Mouse (Mus musculus) ovary, adult 18-20 months (tissue): Measurements from ENCODE around the gene Fbn1.
A peak's percentile ranks its signal among the peaks of the same experiment; 100 is the strongest.

Source experiments
- DNase-seq: peaks from one replicate; pipeline ENCODE4 v3.0.0; 2022; ENCODE audit warnings: low spot score, mixed read lengths

The Fbn1 gene

DNA sequence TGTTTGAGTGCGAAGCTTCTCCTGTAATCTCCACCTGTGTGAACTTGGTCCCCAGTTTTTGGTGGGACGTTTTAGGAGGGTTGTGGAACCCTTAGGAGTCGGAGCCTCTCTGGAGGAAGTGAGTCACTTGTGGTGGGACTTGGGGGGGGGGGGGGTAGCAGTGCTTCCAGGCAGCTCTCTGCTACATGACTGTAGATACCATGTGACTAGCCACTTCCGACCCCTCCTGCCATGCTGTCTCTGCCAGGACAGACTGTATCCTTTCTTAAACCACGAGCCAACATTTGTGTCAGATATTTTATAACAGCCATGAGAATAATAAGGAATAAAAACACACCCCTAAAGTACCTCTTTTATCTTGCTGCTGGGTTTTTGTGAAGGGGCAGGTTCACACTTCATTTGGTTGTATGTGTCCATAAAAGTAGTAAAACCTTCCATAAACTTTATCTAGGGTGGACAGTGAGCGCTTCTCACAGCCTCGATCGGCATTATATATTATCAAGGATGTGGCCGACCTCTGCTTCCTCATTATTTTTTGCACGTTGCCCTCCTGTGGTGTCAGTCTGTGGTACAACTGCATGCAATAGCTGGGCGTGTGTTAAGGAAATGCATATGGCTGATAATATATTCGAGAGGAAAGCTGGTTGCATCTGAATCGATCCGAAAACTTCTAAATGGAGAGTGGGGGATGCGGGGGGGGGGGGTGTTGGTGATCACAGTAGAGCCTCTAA is 51.6 kb downstream of the Fbn1 start:
- DNase-seq, result no peak

DNA sequence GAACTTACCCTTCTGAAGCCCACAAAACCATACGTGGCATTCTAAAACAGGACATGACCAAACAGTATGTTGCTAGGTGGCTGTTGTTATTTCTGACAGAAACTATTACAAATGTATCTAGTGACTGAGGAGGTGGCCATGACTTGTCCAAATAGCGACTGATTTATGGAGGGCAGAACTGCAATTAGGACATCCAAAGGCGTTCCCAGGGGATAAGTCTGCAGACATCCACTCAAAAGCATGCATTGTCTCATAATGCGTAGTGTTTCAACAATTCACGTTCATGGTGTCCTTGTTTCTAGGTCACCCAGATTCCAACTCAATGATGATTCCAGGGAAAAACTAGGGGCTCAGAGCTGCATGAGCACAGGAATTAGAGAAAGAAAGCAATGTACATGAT is 53.0 kb downstream of the Fbn1 start:
- DNase-seq, result peak; percentile 18

DNA sequence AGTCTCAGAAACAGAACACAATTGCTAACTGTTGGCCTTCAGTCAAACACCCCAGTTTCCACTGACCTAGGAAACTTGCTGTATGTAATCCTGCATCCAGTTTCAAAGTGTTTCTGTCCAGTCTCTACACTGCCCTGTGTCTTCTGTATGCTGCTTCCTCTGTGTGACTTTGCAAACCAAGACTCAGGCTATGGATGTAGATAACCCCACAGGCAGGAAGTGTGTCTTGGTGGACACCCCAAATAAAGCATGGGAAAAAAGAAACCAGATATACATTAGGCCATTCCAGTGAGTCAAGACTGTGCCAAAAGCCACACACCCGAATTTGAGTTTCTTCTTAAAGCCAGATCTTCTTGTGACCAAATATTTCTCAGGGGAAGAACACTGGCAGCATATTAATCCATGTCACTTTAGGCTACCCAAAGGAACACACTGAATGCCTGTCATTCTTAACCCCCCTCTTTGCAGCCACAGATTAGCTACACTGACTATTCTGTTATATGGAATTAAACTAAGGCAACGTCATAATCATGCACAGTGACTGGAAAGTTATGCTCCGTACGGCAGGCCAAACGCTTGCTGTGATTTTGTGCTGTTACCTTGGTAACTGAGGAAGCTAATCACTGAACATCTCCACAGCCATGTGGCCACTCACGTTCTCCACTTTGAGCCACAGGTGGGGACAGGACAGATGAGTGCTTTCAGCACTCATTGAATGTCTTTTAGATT is 55.3 kb downstream of the Fbn1 start:
- DNase-seq, result no peak

DNA sequence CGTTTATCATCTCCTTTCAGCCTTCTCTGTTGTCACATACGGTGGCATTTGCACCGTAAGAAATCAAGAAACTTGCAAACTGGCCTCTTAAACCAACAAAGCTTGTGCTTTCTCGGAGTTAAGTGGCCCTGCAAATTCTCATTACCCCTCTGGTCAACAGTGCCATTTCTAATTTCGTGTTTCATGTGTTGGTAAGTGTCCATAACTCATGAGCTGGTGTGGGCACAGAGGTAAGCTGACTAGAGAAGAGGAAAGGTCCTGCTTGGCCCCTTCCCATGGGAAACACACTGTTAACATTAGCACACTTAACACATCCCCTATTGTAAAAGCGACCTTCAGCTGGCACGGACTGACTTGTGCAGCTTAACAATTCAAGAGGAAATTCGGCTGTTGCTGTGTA is 58.4 kb downstream of the Fbn1 start:
- DNase-seq, result no peak

DNA sequence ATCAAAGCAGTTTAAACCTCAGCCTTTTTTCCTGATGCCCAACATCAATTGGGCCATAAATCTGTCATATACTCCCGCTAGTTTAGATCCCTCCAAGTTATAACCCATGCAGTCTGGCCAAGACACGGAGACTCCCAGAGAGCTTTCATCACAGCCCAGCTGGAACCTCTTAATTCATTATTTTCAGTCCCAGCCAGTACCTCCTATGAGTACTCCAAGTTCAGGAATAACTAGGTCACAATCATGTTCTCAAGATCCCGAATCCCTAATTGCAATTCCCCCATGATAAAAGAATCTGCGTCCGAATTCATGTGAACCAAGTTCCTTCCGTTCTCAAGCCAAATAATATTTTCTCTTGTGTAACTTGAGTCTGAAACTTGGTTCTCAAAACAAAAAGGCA is 58.9 kb downstream of the Fbn1 start:
- DNase-seq, result no peak

DNA sequence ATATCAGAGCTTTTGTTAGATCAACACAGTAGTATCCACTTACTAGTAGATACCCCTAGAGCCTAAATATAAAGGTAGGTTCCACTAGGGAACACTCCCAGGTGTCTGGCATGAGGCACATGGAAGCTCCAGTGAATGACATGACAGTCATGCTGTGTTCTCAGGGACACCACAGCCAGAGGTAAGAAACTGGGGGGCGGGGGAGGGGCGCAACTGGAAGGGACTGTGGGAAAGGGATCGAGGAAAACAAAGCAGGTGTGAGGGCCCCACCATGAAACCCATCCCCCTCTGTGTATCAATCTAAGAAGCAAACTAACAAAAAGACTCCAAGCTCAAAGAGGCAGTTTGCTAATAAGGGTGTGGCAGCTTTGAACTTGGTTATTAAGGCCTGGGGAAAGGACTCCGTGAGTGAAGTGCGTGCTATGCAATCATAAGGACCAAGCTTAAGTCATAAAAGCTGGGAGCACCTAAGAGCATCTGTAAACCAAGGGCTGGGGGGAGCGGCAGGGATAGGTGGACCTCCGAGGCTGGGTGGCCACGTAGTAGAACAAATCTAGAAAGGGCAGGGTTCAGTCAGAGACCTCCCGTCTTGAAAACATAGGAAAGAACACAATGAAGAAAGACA is 60.4 kb downstream of the Fbn1 start:
- DNase-seq, result no peak

DNA sequence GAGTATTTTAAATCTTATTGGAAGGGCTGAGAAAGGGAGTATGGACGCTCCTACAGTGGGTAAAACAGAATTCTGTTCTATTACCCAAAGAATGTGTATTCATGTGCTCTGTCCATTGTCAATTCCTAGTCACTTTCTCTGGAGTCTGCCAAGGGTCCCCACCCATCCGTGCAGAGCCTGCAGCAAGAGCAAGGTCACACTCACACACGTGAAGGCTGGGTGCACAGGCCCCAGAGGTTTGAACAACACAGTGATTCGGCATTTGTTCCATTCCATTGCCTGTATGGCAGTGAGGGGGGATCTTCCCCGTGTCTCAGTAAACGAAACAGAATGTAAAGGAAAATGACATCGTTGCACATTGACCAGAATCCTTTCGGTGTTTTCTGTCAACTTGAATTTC is 69.4 kb downstream of the Fbn1 start:
- no peak for DNase-seq

DNA sequence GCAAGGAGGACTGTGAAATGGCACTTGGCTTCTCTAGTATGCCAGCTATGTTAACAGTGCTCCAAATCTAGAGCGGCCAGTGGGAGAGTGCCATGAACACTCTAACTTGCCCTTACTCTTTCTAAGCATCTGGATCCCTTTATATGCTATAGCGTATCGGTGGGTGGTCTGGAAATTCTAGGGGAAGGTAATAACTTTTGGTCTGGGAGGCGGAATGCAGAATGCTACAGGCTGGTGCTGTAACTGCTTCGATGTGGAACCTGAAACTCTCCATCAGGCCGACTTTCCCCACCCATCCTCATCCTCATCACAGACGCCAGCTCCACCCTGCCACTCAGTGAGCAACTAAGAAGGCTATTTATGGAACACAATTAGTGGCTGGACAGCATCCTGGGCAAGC is 71.6 kb downstream of the Fbn1 start:
- DNase-seq, result no peak

DNA sequence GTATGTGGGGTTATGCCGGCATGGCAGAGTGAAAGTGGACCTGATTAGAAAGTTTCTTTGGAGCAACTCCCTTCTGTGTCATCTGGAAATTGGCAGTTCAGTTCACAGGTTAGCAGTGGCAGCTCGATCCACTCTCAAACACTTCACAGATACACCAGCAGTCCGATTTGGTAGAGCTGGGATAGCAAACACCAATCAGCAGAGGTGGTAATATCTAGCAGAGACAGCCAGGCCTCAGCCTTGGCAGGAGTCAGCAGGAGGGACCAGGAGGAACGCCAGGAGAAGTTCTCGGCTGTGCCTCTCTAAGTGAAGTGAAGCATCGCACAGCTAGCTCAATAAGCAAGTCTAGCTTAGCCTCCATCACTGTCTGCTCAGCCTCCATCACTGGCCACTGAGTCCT is 74.3 kb downstream of the Fbn1 start:
- DNase-seq, result no peak

DNA sequence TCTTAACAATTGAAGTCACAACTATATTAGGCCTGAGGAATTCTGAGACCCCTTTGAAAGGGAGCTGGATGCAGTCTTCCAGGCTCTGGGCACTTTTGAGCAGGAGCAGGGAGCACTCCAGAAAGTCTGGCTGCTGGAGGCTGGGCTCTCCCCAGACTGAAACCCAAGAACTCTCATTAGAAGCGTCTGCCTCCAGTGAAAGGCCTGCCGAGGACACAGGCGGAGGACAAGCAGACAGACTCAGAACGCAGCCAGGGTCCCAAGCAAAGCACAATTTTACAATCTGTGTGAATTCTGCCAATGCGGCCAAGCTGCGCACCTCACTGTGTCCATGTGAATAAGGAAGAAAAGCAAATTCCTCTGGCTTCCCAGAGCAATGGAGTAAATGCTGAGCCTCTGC is 76.3 kb downstream of the Fbn1 start:
- no peak for DNase-seq

DNA sequence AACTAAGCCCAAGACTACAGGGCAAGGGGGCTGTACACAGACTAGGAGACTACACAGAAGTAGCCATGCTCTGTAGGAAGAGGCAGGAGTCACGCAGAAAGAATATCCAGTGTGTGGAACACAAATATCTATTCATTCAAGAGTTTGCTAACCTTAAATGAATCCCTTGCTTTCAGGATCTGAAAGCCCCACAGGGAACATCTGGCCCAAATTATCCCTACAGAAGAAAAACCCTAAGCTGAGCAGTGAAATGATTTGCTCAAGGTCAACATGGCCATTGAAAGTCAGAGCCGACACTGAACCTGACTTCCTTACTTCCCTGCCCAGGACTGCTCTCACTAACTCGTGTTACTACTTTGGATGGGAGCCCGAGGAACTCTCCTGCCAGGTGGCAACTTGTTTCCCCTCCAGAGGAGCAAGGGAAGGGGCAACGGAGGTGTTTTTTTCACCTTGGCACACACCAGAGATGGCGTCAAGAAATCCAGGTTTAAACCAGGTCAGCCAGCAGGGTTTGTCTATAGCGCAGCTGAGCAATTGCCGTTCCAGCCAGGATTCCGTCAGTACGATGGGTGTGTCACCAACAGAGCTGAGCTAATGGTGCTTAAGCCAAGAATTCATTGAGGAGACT is 78.9 kb downstream of the Fbn1 start:
- no peak for DNase-seq

DNA sequence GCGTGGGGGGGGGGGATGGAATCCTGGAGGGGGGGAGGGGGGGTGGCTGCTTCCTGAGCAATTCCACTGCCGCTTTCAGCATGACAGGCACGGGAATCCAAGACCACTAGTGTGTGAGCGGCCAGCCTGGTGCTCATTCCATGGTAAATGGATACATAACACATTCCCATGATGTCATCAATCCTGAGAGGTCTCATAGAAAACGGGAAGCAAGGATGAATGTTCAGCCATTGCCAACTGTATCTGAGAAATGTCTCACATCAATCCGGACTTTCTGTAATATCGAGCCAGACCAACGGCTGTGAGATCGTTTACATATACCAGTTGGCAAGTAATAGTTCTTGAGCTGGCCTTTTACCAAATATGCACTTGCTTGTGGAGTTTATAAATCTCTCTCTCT is 87.2 kb downstream of the Fbn1 start:
- DNase-seq, result no peak

DNA sequence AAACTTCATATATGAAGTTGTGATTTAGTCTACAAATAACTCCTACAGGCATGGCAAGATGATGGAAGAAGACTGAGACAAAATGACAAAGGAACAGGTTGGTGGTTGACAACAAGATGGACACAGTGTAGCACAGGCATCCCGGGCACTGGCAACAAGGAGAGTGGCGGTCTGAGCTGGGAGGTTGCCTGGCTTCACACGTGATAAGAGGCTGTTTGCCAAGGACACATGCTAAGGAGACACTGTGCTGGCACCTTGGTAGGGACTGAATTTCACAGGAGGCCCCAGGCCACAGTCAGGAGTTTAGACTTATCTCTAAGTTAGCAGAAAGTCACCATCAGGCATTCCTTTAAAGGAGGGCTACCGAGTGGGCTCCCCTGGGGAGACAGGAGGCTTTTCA is 88.1 kb downstream of the Fbn1 start:
- DNase-seq, result no peak

DNA sequence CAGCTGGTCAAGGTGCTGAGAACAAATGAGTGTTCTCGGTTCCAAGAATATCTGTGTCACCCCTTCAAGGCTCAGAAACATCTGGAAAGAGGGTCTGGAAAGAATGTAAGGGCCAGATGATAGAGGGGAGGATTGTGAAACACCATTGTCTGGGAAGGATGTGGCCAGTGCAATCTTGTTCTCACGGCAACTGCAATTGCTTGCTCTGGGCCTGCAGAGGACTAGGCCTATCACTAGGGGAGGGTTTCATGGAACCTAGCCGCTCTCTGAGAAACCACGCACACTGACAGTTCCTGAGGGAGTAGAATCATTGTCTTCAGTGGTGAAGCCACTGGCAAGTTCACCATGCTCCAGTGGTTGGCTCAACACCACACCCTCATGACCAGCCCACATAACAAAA is 89.2 kb downstream of the Fbn1 start:
- no peak for DNase-seq

DNA sequence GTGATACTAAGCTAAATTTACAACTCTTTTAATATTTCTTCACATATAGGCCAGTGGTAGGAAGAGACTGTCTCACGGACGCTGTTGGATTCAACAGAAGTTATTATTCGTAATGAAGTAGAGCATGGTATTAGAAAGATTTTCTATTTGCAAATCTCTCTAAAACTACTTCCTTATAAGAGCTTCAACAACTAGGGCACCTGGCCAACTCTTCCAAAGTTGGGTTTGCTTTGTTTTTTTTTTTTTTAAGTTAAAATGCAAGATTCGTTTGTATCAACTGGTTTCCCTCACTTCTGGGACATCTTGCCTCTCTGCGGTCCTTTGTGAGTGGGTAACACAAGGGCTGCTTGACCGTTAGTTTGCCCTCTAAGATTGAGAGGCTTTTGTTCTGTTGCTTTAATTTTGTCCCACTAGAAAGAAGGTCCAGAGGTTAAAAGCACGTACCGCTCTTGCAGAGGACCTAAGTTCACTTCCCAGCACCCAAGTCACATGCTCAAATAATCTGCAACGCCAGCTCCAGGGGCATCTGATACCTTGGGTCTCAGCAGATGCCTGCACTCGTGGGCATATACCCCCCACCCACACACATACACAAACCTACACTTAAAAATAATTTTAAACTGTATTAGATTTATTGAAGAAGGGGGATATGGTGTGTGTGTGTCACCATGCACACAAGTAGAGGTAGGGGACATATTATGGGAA is 91.1 kb downstream of the Fbn1 start:
- no peak for DNase-seq

DNA sequence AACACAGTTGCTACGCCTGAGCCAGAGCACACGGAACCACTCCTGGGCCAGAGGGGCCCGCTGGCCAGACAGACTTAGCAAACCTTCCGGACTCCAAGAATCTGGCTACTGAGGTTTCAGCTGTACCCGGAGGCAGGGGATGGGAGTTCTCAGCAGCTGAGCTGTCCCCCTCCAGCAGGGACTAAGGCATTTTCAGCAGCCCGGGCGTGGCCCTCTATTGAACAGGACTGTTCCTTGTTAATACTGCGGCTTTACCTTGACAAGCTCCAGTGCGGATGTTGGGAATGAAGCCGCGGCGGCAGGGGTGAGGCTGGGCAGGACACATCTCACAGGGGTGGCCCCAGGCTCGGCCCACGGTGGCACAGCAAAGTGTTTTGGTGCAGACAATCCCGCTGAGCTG is 95.4 kb downstream of the Fbn1 start:
- DNase-seq, result no peak

DNA sequence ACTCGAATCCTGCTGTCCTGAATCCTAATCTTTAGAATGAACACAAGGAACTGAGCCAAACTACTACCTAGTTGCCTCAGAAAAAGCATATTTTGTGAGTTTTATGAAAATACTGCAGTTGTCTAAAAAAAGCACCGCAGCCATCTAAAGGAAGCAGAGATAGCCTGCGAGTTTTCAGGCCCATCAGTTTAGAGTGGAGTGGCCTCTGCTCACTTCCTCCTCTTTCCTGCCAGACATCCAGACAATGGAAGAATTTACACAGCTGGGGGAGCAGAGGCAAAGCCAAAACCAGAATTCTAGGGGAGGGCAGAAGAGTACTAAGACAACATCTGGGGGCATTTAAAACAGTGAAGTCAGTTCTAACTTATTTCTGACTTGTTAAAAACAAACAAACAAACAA is 96.0 kb downstream of the Fbn1 start:
- DNase-seq, result no peak

DNA sequence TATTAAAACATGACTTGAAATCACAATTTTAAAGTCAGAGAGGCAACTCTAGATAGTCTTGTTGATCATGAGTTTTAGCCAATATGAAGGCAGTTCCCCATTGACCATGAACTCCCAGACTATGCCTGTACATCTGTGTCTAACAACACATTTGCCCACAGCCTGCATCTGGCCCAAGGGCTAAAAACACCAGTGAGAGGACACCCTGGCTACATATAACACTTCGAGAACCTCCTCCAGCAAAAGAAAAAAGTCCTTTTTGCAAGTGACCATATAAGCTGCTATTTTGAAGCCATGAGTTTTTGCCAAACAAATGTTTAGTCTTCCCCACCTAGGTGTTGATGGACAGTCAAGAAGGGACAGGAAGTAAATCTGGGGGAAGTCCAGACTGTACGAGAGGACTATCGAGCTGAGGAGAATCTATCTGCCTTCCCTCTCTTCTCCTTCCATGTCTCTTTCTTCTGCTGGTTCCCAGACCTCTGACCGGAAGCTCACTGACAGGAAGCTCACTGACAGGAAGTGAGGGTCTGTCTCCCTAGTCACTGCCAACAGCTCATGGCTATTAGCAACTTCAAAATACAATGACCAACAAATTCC is 103.2 kb downstream of the Fbn1 start:
- no peak for DNase-seq

DNA sequence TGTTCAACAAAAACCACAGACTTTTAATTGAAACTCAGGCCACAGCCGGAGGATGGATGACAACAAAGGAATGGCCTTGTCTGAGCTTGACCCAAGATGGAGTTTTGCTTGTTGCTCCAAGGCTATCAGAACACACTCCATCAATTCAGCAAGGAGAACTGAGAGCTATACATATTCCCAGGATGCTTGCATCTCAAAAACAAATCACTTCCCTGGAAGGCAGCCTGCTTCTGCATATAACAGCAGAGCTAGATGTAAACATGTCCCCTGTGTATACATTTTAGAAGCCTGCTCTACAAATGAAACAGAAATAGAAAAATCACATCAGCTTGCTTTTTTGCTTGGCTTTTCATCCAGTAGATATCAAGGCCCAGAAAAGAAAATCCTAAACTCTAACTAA is 105.5 kb downstream of the Fbn1 start:
- no peak for DNase-seq

DNA sequence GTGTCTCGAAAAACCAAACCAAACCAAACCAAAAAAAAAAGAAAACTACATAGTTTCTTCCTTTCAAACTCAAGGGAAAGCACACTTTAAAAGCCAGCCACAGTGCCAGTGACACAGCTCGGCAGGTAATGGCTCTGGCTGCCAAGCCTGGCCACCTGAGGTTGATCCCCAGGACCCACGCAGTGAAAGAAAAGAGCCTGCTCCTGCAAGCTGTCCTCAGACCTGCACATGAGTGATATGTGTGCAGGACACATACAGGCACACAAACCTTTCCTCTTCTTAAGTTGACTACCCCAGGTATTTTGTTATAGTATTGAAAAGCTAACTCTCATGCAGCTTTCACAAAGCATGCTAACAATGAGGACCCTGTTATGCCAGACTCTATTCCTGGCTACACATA is 107.7 kb downstream of the Fbn1 start:
- no peak for DNase-seq

DNA sequence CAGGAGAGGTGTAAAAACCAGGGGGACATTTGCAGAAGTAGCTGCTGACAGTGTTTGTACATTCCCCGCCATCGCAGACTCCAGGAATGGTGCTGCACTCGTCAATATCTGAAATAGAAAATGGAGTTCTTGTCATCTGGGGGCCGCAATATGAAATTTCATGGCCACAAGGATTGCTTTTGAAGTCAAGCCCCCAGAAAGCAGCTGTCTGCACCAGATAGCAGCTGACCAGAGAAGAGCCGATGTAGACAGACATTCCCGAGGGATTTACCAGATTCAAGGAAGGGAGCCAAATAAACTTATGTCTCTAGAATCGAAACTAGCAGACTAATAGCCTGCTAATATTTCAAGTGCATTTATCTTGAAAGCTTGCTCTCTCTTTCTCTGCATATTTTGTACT is 110.0 kb downstream of the Fbn1 start:
- DNase-seq, result no peak
